Mouse (Mus musculus): ENCODE measurements around the gene Neurod2. TPM values are rescaled to one million over a fixed set of nuclear protein-coding genes. Genes with fewer than 3 reads are reported as not detected.

The Neurod2 gene
- polyA plus RNA-seq, 2 experiments, result not detected

DNA sequence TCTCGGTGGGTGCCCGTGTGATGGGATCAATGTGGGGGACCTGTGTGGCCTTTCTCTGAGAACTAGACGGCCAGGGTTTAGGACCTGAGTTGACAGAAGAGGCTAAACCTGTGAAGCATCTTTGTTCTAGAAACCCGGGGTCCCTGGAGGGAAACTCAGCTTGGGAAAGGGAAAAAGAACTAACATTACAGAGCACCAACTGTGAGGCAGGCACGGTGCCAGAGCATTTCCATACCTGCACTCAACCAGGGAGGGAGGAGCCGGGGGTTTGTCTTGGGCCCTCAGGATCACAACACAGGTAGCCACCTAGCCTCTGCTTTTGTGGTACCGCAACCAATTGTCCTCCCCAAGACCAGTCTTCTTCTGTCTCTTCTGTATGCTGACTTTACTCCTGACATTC is 41.5 kb downstream of the Neurod2 start:
- 44% methylated on average over 7 of the region's 7 CpGs for WGBS (ENCODE audit: insufficient replicate concordance)
- Histone ChIP-seq H3K27me3 (ENCODE audit: control insufficient read depth, insufficient read depth, low read length) (no peaks in the 10 kb centered on the region; the same call in none of the 2 replicates), H3K4me2 (ENCODE audit: low read depth) (no peak overlapping the region), H3K4me3 (ENCODE audit: insufficient read depth in 1 of 2, low read depth in 2 of 2, low read length in 2 of 2) (no peak overlapping the region), H3K36me3 (replicated peaks; ENCODE audit: control insufficient read depth, insufficient read depth, low read depth) (no peaks in the 10 kb centered on the region), H3K27ac (no peak overlapping the region), H3K9me3 (ENCODE audit: control insufficient read depth, low read length) (no peaks in the 10 kb centered on the region), H3K4me1 (replicated peaks; ENCODE audit: control insufficient read depth in 2 of 2, insufficient read depth in 2 of 2, low read length in 1 of 2) (no peaks in the 10 kb centered on the region), H3K9ac (replicated peaks) (no peak overlapping the region)
- no peak for DNase-seq (ENCODE audit: low read depth in 3 of 3, low spot score in 3 of 3)
- no peak for ATAC-seq (ENCODE audit: insufficient read depth)
- TF ChIP-seq CTCF (IDR thresholded peaks at IDR 0.05; ENCODE audit: low read depth) (no peak), EP300 (IDR thresholded peaks at IDR 0.05; ENCODE audit: low read depth) (no peak)

DNA sequence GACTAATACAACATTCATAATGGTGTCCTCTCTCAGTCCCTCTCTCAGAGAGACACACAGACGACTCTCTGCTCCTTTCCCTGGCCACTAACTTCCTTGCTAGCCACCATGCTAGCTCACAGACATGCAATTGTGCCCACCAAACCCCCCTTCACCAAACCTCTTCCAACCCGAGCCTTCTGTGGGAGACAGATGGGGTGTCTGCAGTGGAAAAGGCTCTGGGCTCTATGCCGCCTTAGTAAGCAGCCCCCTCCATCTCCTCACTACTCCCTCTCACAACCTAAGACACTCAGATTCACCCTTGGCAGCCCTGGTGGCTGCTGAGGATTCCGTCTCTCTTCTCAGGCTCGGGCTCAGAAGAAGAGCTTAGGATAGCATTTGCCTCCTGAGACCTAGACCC is 41.9 kb downstream of the Neurod2 start:
- no peak for DNase-seq (ENCODE audit: low read depth in 3 of 3, low spot score in 3 of 3)
- WGBS (ENCODE audit: insufficient replicate concordance), result 31% methylated on average over 5 of the region's 5 CpGs
- Histone ChIP-seq H3K27ac (no peak overlapping the region), H3K4me2 (ENCODE audit: low read depth) (no peak overlapping the region), H3K4me1 (replicated peaks; ENCODE audit: control insufficient read depth in 2 of 2, insufficient read depth in 2 of 2, low read length in 1 of 2) (no peaks in the 10 kb centered on the region), H3K36me3 (replicated peaks; ENCODE audit: control insufficient read depth, insufficient read depth, low read depth) (no peaks in the 10 kb centered on the region), H3K27me3 (ENCODE audit: control insufficient read depth, insufficient read depth, low read length) (no peaks in the 10 kb centered on the region; the same call in none of the 2 replicates), H3K9me3 (ENCODE audit: control insufficient read depth, low read length) (no peaks in the 10 kb centered on the region), H3K9ac (replicated peaks) (no peak overlapping the region), H3K4me3 (ENCODE audit: insufficient read depth in 1 of 2, low read depth in 2 of 2, low read length in 2 of 2) (no peak overlapping the region)
- TF ChIP-seq CTCF (IDR thresholded peaks at IDR 0.05; ENCODE audit: low read depth) (no peak), EP300 (IDR thresholded peaks at IDR 0.05; ENCODE audit: low read depth) (no peak)
- ATAC-seq (ENCODE audit: insufficient read depth), result no peak

DNA sequence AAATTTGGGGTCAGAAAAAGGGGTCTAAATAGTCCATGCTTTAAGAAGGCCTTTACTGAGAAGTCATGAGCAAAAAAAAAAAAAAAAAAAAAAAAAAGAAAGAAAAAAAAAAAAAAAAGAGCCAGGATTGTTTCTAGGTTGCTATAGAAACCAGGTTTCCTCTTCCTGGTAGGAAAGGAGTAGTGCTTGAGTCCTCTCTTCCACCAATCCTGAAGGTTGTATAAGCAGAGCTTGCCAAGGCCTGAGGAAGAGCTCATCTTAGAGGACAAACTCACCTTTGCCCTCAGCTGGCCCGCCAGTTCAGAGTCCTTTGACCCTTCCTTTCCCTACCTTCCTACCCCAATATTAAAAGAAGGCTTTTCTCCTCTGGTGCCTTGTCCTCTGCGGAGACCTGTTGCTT is 44.1 kb downstream of the Neurod2 start:
- WGBS (ENCODE audit: insufficient replicate concordance), result 59% methylated on average over 2 of the region's 2 CpGs
- no peak for DNase-seq (ENCODE audit: low read depth in 3 of 3, low spot score in 3 of 3)
- no peaks in the 10 kb centered on the region; the same call in none of the 2 replicates for H3K27me3 ChIP-seq (ENCODE audit: control insufficient read depth, insufficient read depth, low read length)

GRCm38 (mm10) chr11:98284230-98284629 is 45.2 kb downstream of the Neurod2 start:
- Histone ChIP-seq H3K4me2 (ENCODE audit: low read depth) (no peak overlapping the region), H3K27ac (no peak overlapping the region), H3K9ac (replicated peaks) (no peak overlapping the region), H3K9me3 (ENCODE audit: control insufficient read depth, low read length) (no peaks in the 10 kb centered on the region), H3K27me3 (ENCODE audit: control insufficient read depth, insufficient read depth, low read length) (no peaks in the 10 kb centered on the region; the same call in 1 of the 2 replicates), H3K4me3 (ENCODE audit: insufficient read depth in 1 of 2, low read depth in 2 of 2, low read length in 2 of 2) (no peak overlapping the region), H3K4me1 (replicated peaks; ENCODE audit: control insufficient read depth in 2 of 2, insufficient read depth in 2 of 2, low read length in 1 of 2) (no peaks in the 10 kb centered on the region), H3K36me3 (replicated peaks; ENCODE audit: control insufficient read depth, insufficient read depth, low read depth) (no peaks in the 10 kb centered on the region)
- no peak for DNase-seq (ENCODE audit: low read depth in 3 of 3, low spot score in 3 of 3)
- TF ChIP-seq CTCF (IDR thresholded peaks at IDR 0.05; ENCODE audit: low read depth) (no peak), EP300 (IDR thresholded peaks at IDR 0.05; ENCODE audit: low read depth) (no peak)
- WGBS (ENCODE audit: insufficient replicate concordance), result 3% methylated on average over 17 of the region's 17 CpGs
- no peak for ATAC-seq (ENCODE audit: insufficient read depth)

More for the DNA sequence above, 44.1 kb downstream of the Neurod2 start:
- ATAC-seq (ENCODE audit: insufficient read depth), result no peak
- H3K4me3 ChIP-seq (ENCODE audit: insufficient read depth in 1 of 2, low read depth in 2 of 2, low read length in 2 of 2), result no peak overlapping the region
- no peak for TF ChIP-seq CTCF (IDR thresholded peaks at IDR 0.05; ENCODE audit: low read depth)
- no peak for TF ChIP-seq EP300 (IDR thresholded peaks at IDR 0.05; ENCODE audit: low read depth)
- no peaks in the 10 kb centered on the region for H3K9me3 ChIP-seq (ENCODE audit: control insufficient read depth, low read length)
- H3K27ac ChIP-seq, result no peak overlapping the region
- no peaks in the 10 kb centered on the region for H3K36me3 ChIP-seq (replicated peaks; ENCODE audit: control insufficient read depth, insufficient read depth, low read depth)
- H3K9ac ChIP-seq (replicated peaks), result no peak overlapping the region
- no peaks in the 10 kb centered on the region for H3K4me1 ChIP-seq (replicated peaks; ENCODE audit: control insufficient read depth in 2 of 2, insufficient read depth in 2 of 2, low read length in 1 of 2)
- no peak overlapping the region for H3K4me2 ChIP-seq (ENCODE audit: low read depth)

- no peaks in the 10 kb centered on the region; the same call in 1 of the 2 replicates for H3K36me3 ChIP-seq (replicated peaks; ENCODE audit: control insufficient read depth, insufficient read depth, low read depth)
- no peaks in the 10 kb centered on the region for H3K4me1 ChIP-seq (replicated peaks; ENCODE audit: control insufficient read depth in 2 of 2, insufficient read depth in 2 of 2, low read length in 1 of 2)
- no peak overlapping the region for H3K9ac ChIP-seq (replicated peaks)
- no peaks in the 10 kb centered on the region for H3K9me3 ChIP-seq (ENCODE audit: control insufficient read depth, low read length)
- 36% methylated on average over 9 of the region's 9 CpGs for WGBS (ENCODE audit: insufficient replicate concordance)
- no peak overlapping the region for H3K27ac ChIP-seq
- no peak overlapping the region for H3K4me2 ChIP-seq (ENCODE audit: low read depth)
- DNase-seq (ENCODE audit: low read depth in 3 of 3, low spot score in 3 of 3) (no peak), ATAC-seq (ENCODE audit: insufficient read depth) (no peak)
- H3K27me3 ChIP-seq (ENCODE audit: control insufficient read depth, insufficient read depth, low read length), result no peaks in the 10 kb centered on the region; the same call in 1 of the 2 replicates
- no peak overlapping the region for H3K4me3 ChIP-seq (ENCODE audit: insufficient read depth in 1 of 2, low read depth in 2 of 2, low read length in 2 of 2)
- TF ChIP-seq EP300 (IDR thresholded peaks at IDR 0.05; ENCODE audit: low read depth), result no peak
- TF ChIP-seq CTCF (IDR thresholded peaks at IDR 0.05; ENCODE audit: low read depth), result no peak
Observed at GRCm38 (mm10) chr11:98283740-98284139, 45.7 kb downstream of the Neurod2 start.

Other genes starting within 250 kb of the Neurod2 start
- 2.0 and 2.3 TPM in 2 replicates for gene Fbxl20, start 179.2 kb downstream of the Neurod2 start, polyA plus RNA-seq (2012; rRNA removed)
- gene Fbxl20, start 179.2 kb downstream of the Neurod2 start, polyA plus RNA-seq (2014; fragmentation: Nextera tagmentation; extraction: Ambion mirVana), result 3.4 and 5.9 TPM in 2 replicates
- gene Med1, start 136.4 kb downstream of the Neurod2 start, polyA plus RNA-seq (2012; rRNA removed), result 7.1 and 8.7 TPM in 2 replicates
- gene Med1, start 136.4 kb downstream of the Neurod2 start, polyA plus RNA-seq (2014; fragmentation: Nextera tagmentation; extraction: Ambion mirVana), result 19.7 and 22.7 TPM in 2 replicates
- gene Cdk12, start 126.6 kb downstream of the Neurod2 start, polyA plus RNA-seq (2012; rRNA removed), result 8.2 and 9.8 TPM in 2 replicates
- gene Cdk12, start 126.6 kb downstream of the Neurod2 start, polyA plus RNA-seq (2014; fragmentation: Nextera tagmentation; extraction: Ambion mirVana), result 4.7 and 5.5 TPM in 2 replicates
- gene Ppp1r1b, start 18.8 kb upstream of the Neurod2 start, polyA plus RNA-seq (2012; rRNA removed), result 0.04 and 0.21 TPM in 2 replicates
- gene Ppp1r1b, start 18.8 kb upstream of the Neurod2 start, polyA plus RNA-seq (2014; fragmentation: Nextera tagmentation; extraction: Ambion mirVana), result 0.17 and 0.19 TPM in 2 replicates
- 15.7 and 16.8 TPM in 2 replicates for gene Stard3, start 28.7 kb upstream of the Neurod2 start, polyA plus RNA-seq (2012; rRNA removed)
- 11.6 and 11.9 TPM in 2 replicates for gene Stard3, start 28.7 kb upstream of the Neurod2 start, polyA plus RNA-seq (2014; fragmentation: Nextera tagmentation; extraction: Ambion mirVana)
- gene Tcap, start 54.2 kb upstream of the Neurod2 start, polyA plus RNA-seq (2012; rRNA removed), result 0.03 TPM in 1 of 2 replicates, not detected in the other
- not detected in 2 replicates for gene Tcap, start 54.2 kb upstream of the Neurod2 start, polyA plus RNA-seq (2014; fragmentation: Nextera tagmentation; extraction: Ambion mirVana)
- not detected in 2 replicates for gene Pnmt, start 56.8 kb upstream of the Neurod2 start, polyA plus RNA-seq (2012; rRNA removed)
- gene Pnmt, start 56.8 kb upstream of the Neurod2 start, polyA plus RNA-seq (2014; fragmentation: Nextera tagmentation; extraction: Ambion mirVana), result not detected in 2 replicates
- gene Pgap3, start 70.8 kb upstream of the Neurod2 start, polyA plus RNA-seq (2012; rRNA removed), result 3.3 and 3.9 TPM in 2 replicates
- 2.7 and 3.4 TPM in 2 replicates for gene Pgap3, start 70.8 kb upstream of the Neurod2 start, polyA plus RNA-seq (2014; fragmentation: Nextera tagmentation; extraction: Ambion mirVana)
- gene Erbb2, start 82.8 kb upstream of the Neurod2 start, polyA plus RNA-seq (2012; rRNA removed), result 1.1 and 1.2 TPM in 2 replicates
- gene Erbb2, start 82.8 kb upstream of the Neurod2 start, polyA plus RNA-seq (2014; fragmentation: Nextera tagmentation; extraction: Ambion mirVana), result 1.6 TPM in 2 replicates
- 21.6 and 31.1 TPM in 2 replicates for gene Mien1, start 109.3 kb upstream of the Neurod2 start, polyA plus RNA-seq (2012; rRNA removed)
- gene Mien1, start 109.3 kb upstream of the Neurod2 start, polyA plus RNA-seq (2014; fragmentation: Nextera tagmentation; extraction: Ambion mirVana), result 58.5 and 61.5 TPM in 2 replicates
- gene Grb7, start 116.7 kb upstream of the Neurod2 start, polyA plus RNA-seq (2012; rRNA removed), result 15.7 and 19.2 TPM in 2 replicates
- gene Grb7, start 116.7 kb upstream of the Neurod2 start, polyA plus RNA-seq (2014; fragmentation: Nextera tagmentation; extraction: Ambion mirVana), result 14.1 and 14.9 TPM in 2 replicates
- gene Ikzf3, start 216.4 kb upstream of the Neurod2 start, polyA plus RNA-seq (2012; rRNA removed), result 0.15 and 0.27 TPM in 2 replicates
- gene Ikzf3, start 216.4 kb upstream of the Neurod2 start, polyA plus RNA-seq (2014; fragmentation: Nextera tagmentation; extraction: Ambion mirVana), result 0.05 and 0.10 TPM in 2 replicates
- gene Zpbp2, start 221.4 kb upstream of the Neurod2 start, polyA plus RNA-seq (2012; rRNA removed), result 0.30 and 0.44 TPM in 2 replicates
- 0.76 and 0.83 TPM in 2 replicates for gene Zpbp2, start 221.4 kb upstream of the Neurod2 start, polyA plus RNA-seq (2014; fragmentation: Nextera tagmentation; extraction: Ambion mirVana)

Data from liver, embryonic 14.5 days (tissue).